Mouse (Mus musculus): Measurements from ENCODE around the gene Ube2e3.

Gene Ube2e3

DNA sequence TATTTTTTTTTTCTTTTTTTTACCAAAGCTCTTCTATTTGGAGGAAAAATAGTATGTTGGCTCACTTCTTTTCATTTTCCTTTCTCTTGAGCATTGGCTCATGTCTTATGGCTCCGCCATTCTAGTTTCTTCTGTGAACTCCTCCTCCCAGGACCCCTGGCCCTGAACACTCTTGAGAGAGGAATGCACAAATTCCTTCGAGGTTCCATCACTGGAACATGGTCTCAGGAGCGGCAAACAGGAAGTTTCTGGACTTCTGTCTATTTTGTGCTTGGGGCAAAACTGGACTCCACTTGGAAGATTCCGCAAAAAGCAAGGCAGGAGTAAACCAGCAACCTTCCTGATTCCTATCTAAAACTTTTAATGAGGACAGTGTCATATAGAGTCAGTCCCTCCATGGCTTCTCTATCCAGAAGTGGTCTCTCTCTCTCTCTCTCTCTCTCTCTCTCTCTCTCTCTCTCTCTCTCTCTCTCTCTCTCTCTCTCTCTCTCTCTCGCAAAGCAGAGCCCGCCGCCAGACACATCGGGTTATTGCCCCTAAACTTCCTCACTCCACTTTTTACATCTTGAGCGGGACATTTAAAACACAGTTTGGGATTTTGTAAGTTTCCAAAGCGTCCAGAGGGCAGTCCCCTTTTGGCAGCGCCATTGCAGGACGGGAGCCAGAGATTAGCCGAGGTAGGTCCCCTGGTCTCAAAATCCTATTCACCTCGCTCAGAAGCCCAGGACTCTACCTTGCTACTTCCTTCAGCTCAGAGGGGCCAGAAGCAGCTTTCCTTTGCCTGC lies at the start of gene Ube2e3:
Ube2e3 (plus strand) TSS at position 399 of the 785 bp plus-strand sequence.
- DNase-seq (ENCODE audit: low spot score in 2 of 2), result no peak

DNA sequence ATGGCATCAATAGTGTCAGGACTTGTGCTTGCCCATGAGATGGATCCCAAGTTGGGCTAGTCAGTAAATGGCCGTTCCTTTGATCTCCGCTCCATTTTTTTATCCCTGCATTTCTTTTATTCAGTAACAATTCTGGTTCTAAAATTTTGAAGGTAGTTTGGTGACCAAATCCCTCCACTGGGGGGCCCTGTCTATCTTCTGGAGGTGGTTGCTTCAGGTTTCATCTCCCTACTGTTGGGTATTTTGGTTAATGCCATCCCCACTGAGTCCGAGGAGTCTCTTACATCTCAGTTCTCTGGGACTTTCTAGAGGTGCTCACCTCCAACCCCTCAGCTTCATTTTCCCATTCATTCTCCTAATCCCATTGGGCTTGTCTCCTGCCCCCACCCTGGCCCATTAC lies 38.0 kb upstream of the Ube2e3 start:
- no peak for DNase-seq (ENCODE audit: low spot score in 2 of 2)

DNA sequence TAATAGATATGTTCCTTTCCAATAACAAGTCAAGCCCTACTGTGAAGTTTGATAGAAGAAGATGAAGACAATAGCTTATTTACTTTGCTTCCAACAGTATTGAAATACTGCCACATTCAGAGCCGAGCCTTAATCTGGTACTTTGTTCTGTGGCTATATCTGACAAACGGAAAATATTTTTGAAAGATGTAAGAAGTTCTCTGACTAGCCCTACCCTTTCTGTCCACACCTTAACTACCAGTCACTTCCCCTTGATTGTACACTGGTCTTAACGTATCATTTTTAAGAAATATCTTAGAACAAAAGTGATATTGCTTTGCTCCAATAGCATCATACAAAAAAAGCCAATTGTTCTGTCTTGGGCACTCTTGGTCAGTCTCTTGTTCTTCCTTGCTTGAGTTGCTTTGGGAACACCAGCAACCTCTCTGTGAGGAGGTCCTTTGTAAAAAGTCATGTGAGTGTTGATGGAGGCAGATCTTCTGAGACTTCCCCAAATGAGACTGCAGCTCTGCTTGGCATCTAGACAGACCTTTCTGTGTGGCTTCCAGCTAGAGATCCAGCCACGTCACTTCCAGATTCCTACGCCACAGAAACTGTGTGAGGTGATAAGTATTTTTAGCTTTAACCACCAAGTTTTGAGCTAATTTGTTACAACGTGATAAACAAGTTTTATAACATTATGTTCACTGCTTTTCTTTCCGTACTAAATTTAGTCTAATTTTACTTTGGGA lies 26.3 kb upstream of the Ube2e3 start:
- DNase-seq (ENCODE audit: low spot score in 2 of 2), result no peak

DNA sequence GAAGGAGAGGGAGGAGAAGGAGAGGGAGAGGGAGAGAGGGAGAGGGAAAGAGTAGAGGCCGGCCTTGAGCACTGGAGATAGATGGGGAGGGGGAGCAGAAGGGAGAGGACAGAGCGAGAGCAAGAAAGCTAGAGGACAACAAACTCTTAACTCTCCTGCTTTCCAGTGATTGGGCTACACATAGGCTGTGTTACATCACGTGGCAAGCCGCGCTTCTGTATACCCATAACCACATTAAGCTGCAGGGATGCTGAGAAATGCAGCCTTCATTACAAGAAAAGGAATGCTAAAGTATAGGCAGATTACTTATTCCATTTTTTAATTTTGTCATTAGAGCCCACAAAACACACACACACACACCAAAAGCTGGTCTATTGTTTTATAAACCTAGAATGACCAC lies 23.6 kb upstream of the Ube2e3 start:
- no peak for DNase-seq (ENCODE audit: low spot score in 2 of 2)

DNA sequence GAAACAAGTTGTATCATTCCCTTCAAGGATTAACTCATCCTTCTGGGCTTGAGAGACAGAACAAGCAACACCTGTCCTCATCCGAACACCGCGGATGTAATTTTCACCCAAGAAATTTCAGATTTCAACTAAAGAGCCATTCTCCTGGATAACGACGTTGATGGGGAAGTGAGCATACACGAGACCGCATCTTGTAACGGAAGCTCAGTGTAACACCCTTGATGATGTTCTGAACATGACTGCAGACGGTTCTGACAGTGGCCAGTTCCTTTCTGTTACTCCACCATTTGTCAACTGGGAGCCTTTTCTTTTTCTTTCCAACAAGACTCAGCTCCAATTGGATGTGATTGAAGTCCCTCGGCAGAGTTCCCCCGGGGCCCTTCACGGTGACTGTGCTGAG lies 22.6 kb upstream of the Ube2e3 start:
- no peak for DNase-seq (ENCODE audit: low spot score in 2 of 2)

DNA sequence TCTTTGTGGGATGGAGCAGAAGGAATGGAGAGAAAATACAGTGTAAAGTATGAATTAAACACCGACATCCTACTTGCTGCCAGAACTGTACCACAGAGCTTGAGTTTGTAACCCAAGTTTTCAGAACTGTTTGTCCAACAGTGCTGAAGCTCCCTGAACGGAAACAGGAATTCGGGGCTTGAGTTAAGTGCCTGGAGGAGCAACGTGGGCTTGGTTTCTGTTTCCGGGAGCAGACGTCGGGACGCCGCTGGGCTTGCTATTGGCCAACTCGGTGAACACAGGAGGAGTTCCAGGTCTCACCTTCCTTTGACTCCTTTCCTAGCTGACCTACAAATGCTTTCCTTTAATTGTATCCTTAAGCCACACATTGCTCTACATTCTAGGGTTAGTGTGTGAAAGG lies 22.2 kb upstream of the Ube2e3 start:
- DNase-seq (ENCODE audit: low spot score in 2 of 2), result no peak

DNA sequence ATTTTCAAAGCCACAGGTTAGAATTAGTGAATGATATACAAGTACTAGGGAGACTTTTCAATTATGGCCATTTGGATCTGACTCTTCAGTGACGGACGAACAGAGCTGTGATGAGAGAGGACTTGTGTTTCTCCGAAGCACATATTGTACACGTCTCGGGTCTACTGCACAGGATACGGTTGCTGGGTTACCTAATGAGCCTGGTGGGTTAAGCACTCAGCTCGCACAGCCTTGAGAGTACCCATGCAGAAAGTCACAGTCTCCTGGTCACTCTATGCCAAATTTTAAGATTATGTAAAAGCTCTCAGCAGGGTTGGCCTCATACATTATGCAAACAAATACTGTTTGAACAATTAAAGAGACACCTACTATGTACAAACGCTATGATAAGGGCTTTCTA lies 13.6 kb upstream of the Ube2e3 start:
- no peak for DNase-seq (ENCODE audit: low spot score in 2 of 2)

DNA sequence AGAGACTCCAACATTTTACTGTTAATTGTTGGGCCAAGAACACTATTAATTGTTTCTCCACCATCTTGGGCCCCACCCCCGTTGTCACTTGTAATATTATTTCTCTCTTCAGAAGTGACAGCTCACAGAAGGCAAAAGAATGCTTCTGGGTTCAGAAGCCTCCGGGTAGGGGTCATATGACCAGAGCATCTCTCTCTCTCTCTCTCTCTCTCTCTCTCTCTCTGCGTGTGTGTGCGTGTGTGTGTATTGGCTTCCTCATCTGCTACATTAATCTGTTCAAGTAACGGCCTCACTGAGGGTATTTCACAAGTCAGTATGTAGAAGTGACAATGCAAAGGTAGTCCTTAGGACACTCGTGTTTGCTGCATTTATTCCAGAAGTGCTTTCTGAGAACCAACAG lies 9.3 kb upstream of the Ube2e3 start:
- DNase-seq (ENCODE audit: low spot score in 2 of 2), result no peak

DNA sequence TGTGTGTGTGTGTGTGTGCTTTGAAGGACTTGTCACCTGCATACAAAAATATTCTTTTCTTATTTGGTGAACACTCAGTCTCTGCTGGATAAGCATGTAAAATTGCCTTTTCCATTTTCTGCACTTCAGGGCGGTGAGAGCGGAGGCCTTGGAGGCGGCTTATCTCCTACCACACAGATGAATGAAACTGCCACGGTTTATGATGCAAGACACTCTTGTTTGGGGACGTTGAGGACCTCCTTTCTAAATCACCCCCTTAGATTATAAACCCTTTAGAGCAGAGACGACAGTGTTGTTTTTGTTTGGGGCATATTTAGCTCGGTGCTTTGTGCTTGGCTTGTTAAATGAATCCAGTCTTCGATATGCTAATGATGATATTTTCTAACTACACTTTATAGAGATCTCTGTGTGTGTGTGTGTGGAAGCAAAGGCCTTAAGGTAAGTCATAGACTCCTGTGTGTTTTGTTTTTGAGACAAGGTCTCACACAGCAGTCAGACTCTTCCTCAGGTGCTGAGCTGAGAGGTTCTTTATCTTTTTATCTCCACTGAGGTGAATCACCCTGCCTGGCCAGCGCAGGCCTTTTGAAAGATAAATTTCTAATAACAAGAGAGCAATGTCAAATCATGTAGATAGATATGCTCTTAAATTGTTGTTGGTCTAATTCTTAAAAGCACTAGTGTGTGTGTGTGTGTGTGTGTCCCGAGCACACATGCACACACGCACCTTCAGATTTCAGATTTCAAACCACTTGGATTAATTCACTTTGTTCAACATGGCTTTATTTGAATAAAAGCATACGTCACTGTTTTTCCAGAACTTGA lies 8.4 kb upstream of the Ube2e3 start:
- no peak for DNase-seq (ENCODE audit: low spot score in 2 of 2)

DNA sequence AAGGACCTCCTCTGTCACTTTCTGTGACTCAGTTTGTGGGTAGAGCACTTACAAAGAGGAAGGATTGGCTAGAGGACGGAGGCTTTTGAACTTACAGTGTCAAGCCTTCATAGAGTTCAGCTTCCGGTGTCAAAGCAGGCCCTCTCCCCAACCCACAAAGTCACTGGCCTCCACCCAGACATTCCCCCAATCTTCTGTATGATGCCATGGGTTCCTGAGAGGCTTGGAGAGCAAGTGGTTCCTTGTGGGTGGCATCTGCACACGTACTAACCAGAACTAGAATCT lies 7.9 kb upstream of the Ube2e3 start:
- no peak for DNase-seq (ENCODE audit: low spot score in 2 of 2)

DNA sequence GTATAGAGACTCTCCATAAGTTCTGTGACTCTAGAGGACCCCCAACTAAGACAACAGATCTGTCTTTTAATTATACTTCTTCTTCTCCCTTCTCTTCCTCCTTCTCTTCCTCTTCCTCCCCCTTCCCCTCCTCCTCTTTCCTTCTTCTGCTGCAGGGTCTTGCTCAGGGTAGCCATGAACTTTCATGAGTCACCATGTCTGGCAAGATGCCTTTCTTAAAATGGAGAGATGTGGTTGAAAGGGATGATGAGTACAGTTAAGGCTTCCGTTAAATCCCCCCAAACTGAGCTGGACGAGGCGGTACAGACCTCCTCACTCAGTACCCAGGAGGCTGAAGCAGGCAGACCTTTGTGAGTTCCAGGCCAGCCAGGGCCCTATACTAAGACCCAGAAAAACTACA lies 3.8 kb upstream of the Ube2e3 start:
- no peak for DNase-seq (ENCODE audit: low spot score in 2 of 2)

DNA sequence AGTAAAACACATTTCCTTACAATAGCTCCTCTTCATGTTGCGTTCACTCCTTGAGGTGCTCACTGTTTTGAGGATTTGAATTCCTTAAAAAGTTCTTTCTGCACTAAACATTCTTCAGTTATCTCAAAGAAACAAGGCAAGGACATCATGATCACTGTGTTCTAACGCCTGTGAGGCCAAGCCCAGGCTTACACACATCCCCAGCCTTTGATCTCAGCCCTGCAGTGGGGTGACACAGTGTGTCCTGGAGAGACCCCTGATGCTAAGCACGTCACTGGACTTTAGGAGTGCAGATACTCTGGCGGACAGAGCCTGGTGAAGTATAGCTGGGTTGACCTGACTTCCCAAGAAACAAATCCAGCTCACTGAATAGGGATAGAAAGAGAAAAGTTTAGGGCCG lies 3.1 kb upstream of the Ube2e3 start:
- DNase-seq (ENCODE audit: low spot score in 2 of 2), result no peak

DNA sequence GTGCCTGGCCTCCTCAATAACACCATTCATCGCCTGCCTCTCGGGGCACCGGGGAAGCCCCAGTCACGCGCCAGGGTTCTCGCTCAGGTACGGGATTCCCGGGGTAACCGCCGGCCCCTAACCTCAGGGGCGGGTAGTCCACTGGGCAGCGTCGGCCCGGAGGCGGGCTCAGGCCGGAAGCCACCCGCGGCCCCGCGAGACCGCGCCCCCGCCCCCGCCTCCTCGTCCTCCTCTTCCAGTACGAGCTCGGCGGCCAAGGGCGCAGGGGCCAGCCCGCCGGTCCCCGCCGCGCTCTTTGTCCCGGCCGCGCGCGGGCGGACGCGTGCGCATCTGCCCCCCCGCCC lies 559 bp downstream of the Ube2e3 start:
- peak; percentile 58 to 73 for DNase-seq (ENCODE audit: low spot score in 2 of 2)

DNA sequence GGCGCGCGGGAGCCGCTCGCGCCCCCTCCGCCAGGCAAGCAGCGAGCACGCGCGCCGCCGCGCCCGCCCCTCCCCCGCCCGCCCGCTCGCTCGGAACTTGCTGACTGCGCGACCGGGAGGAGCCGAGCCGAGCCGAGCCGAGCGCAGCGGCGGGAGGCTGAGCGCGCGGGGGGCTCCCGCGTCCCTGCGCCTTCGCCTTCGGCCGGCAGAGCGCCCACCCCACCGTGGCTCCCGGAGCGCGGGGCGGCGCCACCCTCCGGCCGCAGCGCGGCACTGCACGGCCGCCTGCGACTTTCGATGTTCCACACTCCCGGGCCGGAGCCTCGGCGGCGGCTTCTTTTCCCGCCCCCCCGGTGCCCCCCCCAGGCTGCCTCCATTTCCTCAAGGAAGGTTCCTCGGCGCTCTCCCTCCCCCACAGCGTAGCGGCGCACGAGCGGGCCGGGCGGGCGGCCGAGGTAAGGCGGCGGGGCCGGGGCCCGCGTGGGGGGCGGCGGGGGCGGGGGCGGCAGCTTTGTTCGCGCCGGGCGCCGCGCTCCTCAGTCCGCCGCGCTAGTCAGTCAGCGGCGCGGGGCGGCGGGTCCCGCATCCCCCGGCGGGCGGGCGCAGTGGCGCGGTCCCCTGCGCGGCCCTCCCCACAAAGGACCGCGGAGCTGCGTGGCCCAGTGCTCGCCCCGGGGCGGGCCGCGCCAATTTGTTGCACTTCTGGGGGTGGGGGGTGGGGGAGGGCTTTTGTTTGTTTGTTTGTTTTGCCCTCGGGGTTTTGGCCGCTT lies 1.2 kb downstream of the Ube2e3 start:
- peak; percentile 85 to 88 for DNase-seq (ENCODE audit: low spot score in 2 of 2)

DNA sequence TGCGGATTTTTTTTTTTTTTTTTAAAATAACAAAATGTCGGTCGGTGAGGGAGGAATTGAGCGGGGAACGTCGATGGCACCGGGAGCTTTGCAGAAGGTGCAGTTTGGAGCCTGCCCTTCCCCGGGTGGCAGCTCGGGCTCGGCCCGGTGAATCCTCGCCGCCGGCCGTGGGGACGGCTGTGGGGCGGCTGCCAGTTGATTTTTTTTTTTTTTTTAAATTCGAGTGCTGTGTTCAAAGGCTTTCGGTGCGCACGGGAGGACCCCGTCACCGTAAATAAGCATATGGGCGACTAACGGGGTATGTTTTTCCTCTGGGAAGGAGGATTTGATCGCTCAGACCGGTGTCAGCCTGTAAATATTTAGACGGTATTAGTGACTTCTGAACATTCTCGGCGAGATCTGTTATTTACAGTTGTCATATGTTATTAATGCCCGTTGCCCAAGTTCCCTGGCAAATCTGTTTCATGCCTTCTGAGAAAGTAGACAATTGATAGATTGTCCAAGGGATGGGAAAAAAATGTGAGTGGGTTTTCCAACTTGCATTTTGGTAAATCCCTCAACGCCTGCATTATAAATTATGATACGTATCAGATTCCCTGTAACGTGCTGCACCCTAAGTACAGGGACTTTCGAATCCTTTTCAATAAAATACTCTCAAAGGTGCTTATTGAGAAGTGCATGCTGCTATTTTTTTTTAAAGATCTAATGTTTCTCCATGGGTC lies 2.0 kb downstream of the Ube2e3 start:
- DNase-seq (ENCODE audit: low spot score in 2 of 2), result peak in 1 of 2 experiments; percentile 18

DNA sequence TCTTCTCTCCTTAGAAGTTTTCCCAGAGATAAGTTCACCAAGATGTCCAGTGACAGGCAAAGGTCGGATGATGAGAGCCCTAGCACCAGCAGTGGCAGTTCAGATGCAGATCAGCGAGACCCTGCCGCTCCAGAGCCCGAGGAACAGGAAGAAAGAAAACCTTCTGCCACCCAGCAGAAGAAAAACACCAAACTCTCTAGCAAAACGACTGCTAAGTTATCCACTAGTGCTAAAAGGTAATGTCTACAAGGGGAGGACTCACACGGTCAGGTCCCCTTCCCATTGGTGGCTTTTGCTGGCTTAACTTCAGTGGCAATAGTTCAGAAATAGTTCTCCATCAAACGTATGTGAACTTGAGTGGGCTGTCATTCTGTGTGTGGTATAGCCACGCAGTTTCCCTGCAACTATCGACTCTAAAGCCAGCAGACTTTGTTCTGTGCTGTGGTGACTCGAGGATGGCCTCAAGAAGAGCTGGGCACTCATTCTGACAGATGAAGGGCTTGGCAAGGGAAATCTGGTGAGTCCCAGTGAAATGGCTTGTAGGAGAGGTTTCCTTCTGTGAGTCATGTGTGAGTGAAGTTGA lies 2.6 kb downstream of the Ube2e3 start:
- DNase-seq (ENCODE audit: low spot score in 2 of 2), result no peak

DNA sequence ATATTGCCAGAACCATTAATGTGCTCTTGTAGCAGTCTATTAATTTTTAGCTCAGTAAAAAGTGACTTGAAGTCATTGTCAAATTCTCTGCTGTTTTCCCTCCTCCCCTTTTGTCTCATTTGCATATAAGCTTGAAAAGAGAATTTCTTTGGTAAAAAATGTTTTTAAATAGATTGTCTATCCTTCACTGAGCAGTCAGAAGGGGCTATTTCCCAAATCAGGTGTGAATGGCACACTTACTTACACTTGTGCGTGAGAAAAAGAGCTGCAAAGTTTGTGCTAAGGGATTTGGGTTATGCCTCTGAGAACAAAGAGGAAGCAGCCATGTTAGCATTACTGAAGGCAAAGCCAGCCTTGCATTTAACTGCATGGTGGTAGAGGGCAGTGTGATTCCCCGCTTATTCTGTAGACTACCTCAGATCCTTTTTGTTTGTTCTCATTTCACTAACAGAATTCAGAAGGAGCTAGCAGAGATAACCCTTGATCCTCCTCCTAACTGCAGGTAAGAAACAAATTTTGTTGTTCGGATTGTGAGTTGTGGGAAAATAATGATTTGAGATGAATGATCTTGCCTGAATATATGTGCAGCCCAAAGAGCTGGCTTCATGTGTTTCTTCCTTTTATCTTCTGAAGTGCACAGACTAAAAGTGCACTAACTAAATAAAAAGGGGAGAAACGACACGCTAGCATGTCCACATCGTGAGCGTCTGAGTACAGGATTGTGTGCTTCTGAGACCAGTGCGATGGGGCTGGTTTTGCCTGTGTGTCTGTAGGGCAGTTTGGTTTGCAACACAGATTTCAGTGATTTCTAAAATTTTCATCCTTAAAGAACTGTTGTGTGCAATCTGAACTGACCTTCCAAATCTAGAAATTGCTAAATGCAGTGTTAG lies 4.3 kb downstream of the Ube2e3 start:
- DNase-seq (ENCODE audit: low spot score in 2 of 2), result peak in 1 of 2 experiments; percentile 32

DNA sequence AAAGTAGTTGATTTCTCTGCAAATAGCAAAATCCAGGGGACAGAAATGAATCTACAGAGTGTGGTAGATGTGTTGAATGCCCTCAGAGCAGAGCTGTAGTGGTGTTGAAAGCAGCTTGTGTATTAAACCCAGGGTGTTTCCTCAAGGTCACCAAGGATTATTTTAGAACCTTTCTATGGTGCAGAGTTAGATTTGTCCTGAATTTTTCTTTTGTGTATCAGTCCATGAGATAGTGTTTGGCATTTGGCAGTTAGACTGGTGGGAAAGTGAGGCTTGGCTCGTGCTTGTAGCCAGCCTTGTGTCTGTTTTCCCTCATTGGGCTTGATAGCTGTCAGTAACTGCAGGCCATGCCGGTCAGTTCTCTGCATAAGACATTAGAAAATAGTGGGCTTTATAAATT lies 6.0 kb downstream of the Ube2e3 start:
- DNase-seq (ENCODE audit: low spot score in 2 of 2), result no peak

DNA sequence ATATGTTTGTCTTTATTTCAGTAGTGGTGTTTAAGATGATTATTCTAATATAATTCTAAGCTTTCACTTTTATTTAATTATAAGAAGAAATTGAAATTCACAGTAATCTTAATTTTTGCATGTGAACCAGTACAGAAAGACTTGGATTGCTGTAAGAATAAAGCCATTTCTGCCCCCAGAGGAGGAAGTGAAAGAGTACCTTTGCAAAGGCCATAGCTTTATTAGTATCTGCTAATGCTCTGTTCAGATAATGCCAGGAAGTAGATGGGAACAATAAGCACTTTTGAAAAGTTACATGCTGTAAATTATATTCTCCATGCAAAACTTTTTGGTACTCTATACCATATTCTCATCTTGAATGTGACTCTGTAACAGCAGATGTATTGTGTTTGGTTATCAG lies 8.1 kb downstream of the Ube2e3 start:
- DNase-seq (ENCODE audit: low spot score in 2 of 2), result no peak

DNA sequence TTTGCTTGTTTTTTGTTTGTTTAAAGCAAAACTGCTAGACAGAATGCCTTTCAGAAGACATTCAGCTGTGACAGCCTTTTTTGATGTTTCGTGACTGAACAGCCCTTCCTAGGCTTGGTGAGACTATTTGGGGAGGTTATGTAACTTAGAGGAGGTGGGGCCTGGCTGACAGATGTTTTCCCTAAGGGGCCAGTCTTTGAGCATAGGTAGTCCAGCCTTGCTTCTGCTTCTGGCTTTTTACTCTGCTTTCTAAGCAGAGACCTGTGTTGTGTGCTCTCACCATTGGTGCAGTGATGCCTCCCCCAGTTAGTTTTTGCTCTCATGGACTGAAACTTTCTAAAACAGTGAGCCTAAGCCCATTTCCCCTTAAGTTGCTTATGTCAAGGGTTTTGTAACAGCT lies 14.1 kb downstream of the Ube2e3 start:
- no peak for DNase-seq (ENCODE audit: low spot score in 2 of 2)

All from frontal cortex, postnatal 10 days (tissue).